Mouse (Mus musculus) erythroblast, embryonic 14.5 days (primary cell): ENCODE measurements around the gene Cttnbp2. TPM values are rescaled to one million over a fixed set of nuclear protein-coding genes. Genes with fewer than 3 reads are reported as not detected.
"Not testable (repeated sequence)": the region's sequence is repeated elsewhere in the genome, so short reads cannot be mapped to it uniquely, and the experiment has no call there.

ENCODE experiments used
- H3K27me3 ChIP-seq: 2 replicates; pipeline ENCODE4 v1.6.1; 2012; ENCODE audit warnings: inconsistent platforms; ENCODE audit not compliant: control insufficient read depth
- H3K36me3 ChIP-seq: 2 replicates; pipeline ENCODE4 v1.6.1; 2012; ENCODE audit warnings: mild to moderate bottlenecking, inconsistent platforms; ENCODE audit not compliant: control insufficient read depth
- H3K4me1 ChIP-seq: 2 replicates; pipeline ENCODE4 v1.6.1; 2012; ENCODE audit warnings: inconsistent platforms; ENCODE audit not compliant: control insufficient read depth
- H3K4me3 ChIP-seq: replicated peaks from 2 replicates; pipeline ENCODE3; 2012; ENCODE audit warnings: moderate library complexity, mild to moderate bottlenecking, inconsistent platforms
- H3K9me3 ChIP-seq: 2 replicates; pipeline ENCODE4 v1.6.1; 2012; ENCODE audit warnings: low read length, inconsistent platforms, mixed read lengths; ENCODE audit not compliant: control insufficient read depth
- GATA1 ChIP-seq: IDR thresholded peaks from 2 replicates; pipeline ENCODE4 v1.6.1; 2012; ENCODE audit warnings: low read length, inconsistent platforms, mixed read lengths
- TAL1 ChIP-seq: IDR thresholded peaks from 3 replicates; pipeline ENCODE4 v1.6.1; 2012; ENCODE audit warnings: low read length, inconsistent platforms, mixed read lengths
- polyA plus RNA-seq: library from polyadenylated mRNA; stranded (reverse); fragments of >175 nt; gene quantifications from 2 replicates; pipeline ENCODE4 v1.2.3, GENCODE M21; 2012

Cttnbp2 gene
- polyA plus RNA-seq, 1 experiment: not detected

- TF ChIP-seq TAL1: no peak
- TF ChIP-seq GATA1: no peak
- Histone ChIP-seq H3K9me3 (no peaks in the 10 kb centered on the region), H3K4me3 (no peak overlapping the region), H3K36me3 (no peaks in the 10 kb centered on the region), H3K27me3 (no peaks in the 10 kb centered on the region), H3K4me1 (no peaks in the 10 kb centered on the region)
These were observed 113.5 kb downstream of the Cttnbp2 start for GRCm38 (mm10) chr6:18401066-18401674.

GRCm38 (mm10) chr6:18381380-18381779 lies 133.3 kb downstream of the Cttnbp2 start:
- Histone ChIP-seq H3K4me1 (no peaks in the 10 kb centered on the region; the same call in none of the 2 replicates), H3K9me3 (no peaks in the 10 kb centered on the region), H3K4me3 (no peak overlapping the region), H3K27me3 (no peaks in the 10 kb centered on the region), H3K36me3 (no peaks in the 10 kb centered on the region)
- TF ChIP-seq TAL1 (no peak), GATA1 (no peak)

- H3K36me3 ChIP-seq: no peaks in the 10 kb centered on the region
- peak overlapping the region; percentile 23 for H3K4me3 ChIP-seq
- no peaks in the 10 kb centered on the region for H3K9me3 ChIP-seq
- TF ChIP-seq GATA1 (no peak), TAL1 (no peak)
- H3K4me1 ChIP-seq: no peaks in the 10 kb centered on the region; the same call in none of the 2 replicates
- no peaks in the 10 kb centered on the region for H3K27me3 ChIP-seq
These were observed 134.1 kb downstream of the Cttnbp2 start for GRCm38 (mm10) chr6:18380300-18381202.

DNA sequence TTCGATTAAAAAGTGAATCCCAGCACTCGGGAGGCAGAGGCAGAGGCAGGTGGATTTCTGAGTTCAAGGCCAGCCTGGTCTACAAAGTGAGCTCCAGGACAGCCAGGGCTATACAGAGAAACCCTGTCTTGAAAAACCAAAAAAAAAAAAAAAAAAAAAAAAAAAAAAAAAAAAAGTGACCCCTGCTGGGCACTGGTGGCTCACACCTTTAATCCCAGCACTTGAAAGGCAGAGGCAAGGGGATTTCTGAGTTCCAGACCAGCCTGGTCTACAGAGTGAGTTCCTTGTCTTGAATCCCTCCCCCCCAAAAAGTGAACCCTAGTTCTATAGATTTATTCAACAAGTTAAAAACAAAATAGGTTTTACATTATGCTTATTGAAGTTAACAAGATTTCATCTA lies 136.9 kb downstream of the Cttnbp2 start:
- not testable (repeated sequence) for H3K27me3 ChIP-seq, H3K4me3 ChIP-seq, H3K4me1 ChIP-seq, H3K9me3 ChIP-seq, H3K36me3 ChIP-seq

DNA sequence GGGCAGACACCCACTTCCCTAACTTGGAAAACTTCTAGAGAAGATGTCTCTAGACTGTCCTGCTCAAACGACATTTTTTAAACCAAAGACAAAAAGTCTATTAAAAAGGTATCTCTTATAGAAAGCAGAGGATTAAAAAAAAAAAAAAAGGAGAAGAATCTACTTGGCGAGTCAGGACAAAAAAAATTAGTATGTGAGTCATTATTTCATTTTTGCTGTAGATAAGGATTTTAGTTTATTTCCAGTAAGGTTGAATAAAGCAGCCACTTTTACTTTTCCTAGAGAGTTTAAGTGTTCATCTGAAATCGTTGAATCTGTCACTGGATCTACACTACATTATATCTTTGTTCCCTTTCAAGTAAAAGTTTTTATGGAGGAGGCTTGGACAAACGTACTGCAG lies 139.9 kb downstream of the Cttnbp2 start:
- H3K27me3 ChIP-seq: no peaks in the 10 kb centered on the region
- H3K9me3 ChIP-seq: no peaks in the 10 kb centered on the region
- no peaks in the 10 kb centered on the region for H3K36me3 ChIP-seq
- no peak overlapping the region for H3K4me3 ChIP-seq
- H3K4me1 ChIP-seq: peaks cover 6% of the 10 kb centered on the region
- TF ChIP-seq TAL1: no peak
- no peak for TF ChIP-seq GATA1

- Histone ChIP-seq H3K36me3 (no peaks in the 10 kb centered on the region), H3K4me3 (no peak overlapping the region), H3K27me3 (no peaks in the 10 kb centered on the region), H3K9me3 (no peaks in the 10 kb centered on the region), H3K4me1 (peaks cover 6% of the 10 kb centered on the region)
- TF ChIP-seq TAL1 (no peak), GATA1 (no peak)
These were observed 141.0 kb downstream of the Cttnbp2 start for GRCm38 (mm10) chr6:18373652-18374051.

- TF ChIP-seq TAL1 (no peak), GATA1 (no peak)
- no peaks in the 10 kb centered on the region for H3K9me3 ChIP-seq
- no peaks in the 10 kb centered on the region for H3K27me3 ChIP-seq
- H3K4me3 ChIP-seq: no peak overlapping the region
- peaks cover 6% of the 10 kb centered on the region for H3K4me1 ChIP-seq
- no peaks in the 10 kb centered on the region for H3K36me3 ChIP-seq
These were observed 142.0 kb downstream of the Cttnbp2 start for GRCm38 (mm10) chr6:18372447-18373228.

- no peaks in the 10 kb centered on the region for H3K9me3 ChIP-seq
- H3K36me3 ChIP-seq: no peaks in the 10 kb centered on the region
- H3K27me3 ChIP-seq: no peaks in the 10 kb centered on the region
- H3K4me1 ChIP-seq: peaks cover 6% of the 10 kb centered on the region
- TF ChIP-seq TAL1 (no peak), GATA1 (no peak)
- H3K4me3 ChIP-seq: no peak overlapping the region
These were observed 144.9 kb downstream of the Cttnbp2 start for GRCm38 (mm10) chr6:18369723-18370122.

DNA sequence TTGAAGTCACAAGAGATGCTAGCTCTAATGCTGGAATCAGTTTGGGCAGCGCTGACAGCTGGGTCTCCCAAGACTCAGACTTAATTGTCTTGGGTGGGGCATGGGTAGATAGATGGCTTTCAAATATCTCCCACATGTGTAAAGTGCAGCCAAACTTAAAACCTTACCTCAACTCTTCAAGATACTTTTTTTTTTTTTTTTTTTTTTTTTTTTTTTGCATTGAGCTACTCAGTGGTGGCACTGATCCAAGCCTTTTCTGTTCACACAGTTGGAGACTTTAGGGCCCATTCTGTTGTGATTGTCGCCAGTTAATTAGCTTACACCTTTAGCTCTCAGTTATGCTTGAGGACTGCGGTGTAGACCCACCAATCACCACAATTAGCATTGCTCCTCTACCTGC lies 145.6 kb downstream of the Cttnbp2 start:
- no peaks in the 10 kb centered on the region for H3K36me3 ChIP-seq
- TF ChIP-seq GATA1 (no peak), TAL1 (no peak; the same call in 2 of the 3 replicates)
- no peak overlapping the region for H3K4me3 ChIP-seq
- H3K4me1 ChIP-seq: peaks cover 6% of the 10 kb centered on the region
- H3K9me3 ChIP-seq: no peaks in the 10 kb centered on the region
- H3K27me3 ChIP-seq: no peaks in the 10 kb centered on the region
